Mouse (Mus musculus) cerebellum, adult 2 months (tissue): ENCODE results near the gene Cd80.

Experiments used
- CTCF ChIP-seq: fragments of 200-500 bp; IDR thresholded peaks from 2 replicates; pipeline ENCODE4 v1.5.1; 2011; ENCODE audit warnings: low read depth, mild to moderate bottlenecking, control low read depth, low read length, moderate library complexity, borderline replicate concordance; ENCODE audit not compliant: insufficient read depth
- POLR2A ChIP-seq: fragments of 200-500 bp; IDR thresholded peaks from 2 replicates; pipeline ENCODE4 v1.6.1; 2011; ENCODE audit warnings: low read length, control low read depth, borderline replicate concordance; ENCODE audit not compliant: insufficient read depth

- TF ChIP-seq POLR2A (no peak), CTCF (no peak)
These were observed 7.9 kb downstream of the Cd80 start for GRCm38 (mm10) chr16:38463305-38463704.
